Mouse (Mus musculus): ENCODE measurements at regions not wholly inside any gene's neighbourhood (a gene's known extent, or its start where the extent isn't known, plus 50 kb on each side); places are given as distances from the start of the nearest gene placed in this dataset.

DNA sequence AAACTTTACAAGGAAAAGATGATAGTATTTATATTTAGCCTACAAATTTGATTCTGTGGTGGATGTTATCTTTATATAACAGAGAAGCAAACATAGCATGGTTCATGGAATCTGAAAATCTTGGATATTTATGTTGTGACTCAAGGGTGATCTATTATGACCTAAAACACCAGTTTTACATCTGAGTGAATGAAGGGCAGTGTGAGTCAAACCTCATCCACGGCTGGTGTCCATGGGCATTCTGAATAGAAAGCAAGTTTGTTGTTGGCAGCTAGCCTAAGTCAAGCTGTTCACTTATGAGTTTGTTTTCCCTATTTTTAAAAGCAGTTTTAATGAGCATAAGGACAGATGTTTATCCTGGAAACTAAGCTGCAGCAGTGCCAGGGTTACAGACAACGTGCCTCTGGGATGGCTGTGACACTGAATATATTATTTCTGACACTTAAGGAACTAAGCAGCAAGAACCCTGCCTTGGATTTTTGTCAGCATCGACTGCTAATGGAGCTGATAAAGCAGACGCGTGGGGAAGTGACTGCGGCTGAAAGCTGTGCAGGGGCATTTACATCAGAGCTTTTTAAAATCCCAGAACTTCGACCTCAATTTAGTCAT lies 278.5 kb downstream of the Phf3 start:
- TF ChIP-seq POLR2AphosphoS2 (IDR thresholded peaks at IDR 0.05; ENCODE audit: low read length) = no peak
- no peak for TF ChIP-seq RAD21 (IDR thresholded peaks at IDR 0.05; ENCODE audit: low read depth, low read length)
